Mouse (Mus musculus) thymus, postnatal 25 days (tissue): ENCODE results near the gene Radil.

Experiments
- DNase-seq: peaks from one replicate; pipeline ENCODE4 v3.0.0; 2022

The Radil gene

GRCm38 (mm10) chr5:142550706-142551652 lies at the start of gene Radil:
TSS of gene Radil (minus strand) at chr5:142551098.
- peak; percentile 53 for DNase-seq

- no peak for DNase-seq
Measured at GRCm38 (mm10) chr5:142597648-142598390, 46.9 kb upstream of the Radil start.

- DNase-seq = no peak
Measured at GRCm38 (mm10) chr5:142596723-142597122, 45.8 kb upstream of the Radil start.

GRCm38 (mm10) chr5:142595698-142596097 lies 44.8 kb upstream of the Radil start:
- no peak for DNase-seq

- no peak for DNase-seq
Measured at GRCm38 (mm10) chr5:142590953-142591616, 40.2 kb upstream of the Radil start.

GRCm38 (mm10) chr5:142583616-142584126 lies 32.8 kb upstream of the Radil start:
- no peak for DNase-seq

- DNase-seq = peak; percentile 45
Measured at GRCm38 (mm10) chr5:142581517-142581916, 30.6 kb upstream of the Radil start.

- no peak for DNase-seq
Measured at GRCm38 (mm10) chr5:142578192-142578591, 27.3 kb upstream of the Radil start.

GRCm38 (mm10) chr5:142576832-142577231 lies 25.9 kb upstream of the Radil start:
- no peak for DNase-seq

GRCm38 (mm10) chr5:142574323-142575057 lies 23.6 kb upstream of the Radil start:
- no peak for DNase-seq

GRCm38 (mm10) chr5:142564606-142565005 lies 13.7 kb upstream of the Radil start:
- no peak for DNase-seq

GRCm38 (mm10) chr5:142560261-142560660 lies 9.4 kb upstream of the Radil start:
- DNase-seq = no peak

GRCm38 (mm10) chr5:142557397-142558067 lies 6.6 kb upstream of the Radil start:
- DNase-seq = peak; percentile 54

GRCm38 (mm10) chr5:142556721-142557120 lies 5.8 kb upstream of the Radil start:
- DNase-seq = no peak

- no peak for DNase-seq
Measured at GRCm38 (mm10) chr5:142555866-142556265, 5.0 kb upstream of the Radil start.

- DNase-seq = no peak
Measured at GRCm38 (mm10) chr5:142549961-142550705, 765 bp downstream of the Radil start.

- no peak for DNase-seq
Measured at GRCm38 (mm10) chr5:142549441-142549840, 1.5 kb downstream of the Radil start.

GRCm38 (mm10) chr5:142547066-142547465 lies 3.8 kb downstream of the Radil start:
- DNase-seq = no peak

- no peak for DNase-seq
Measured at GRCm38 (mm10) chr5:142546344-142546743, 4.6 kb downstream of the Radil start.

GRCm38 (mm10) chr5:142545014-142545795 lies 5.7 kb downstream of the Radil start:
- DNase-seq = no peak
